Mouse (Mus musculus): ENCODE measurements around the gene Gcsam. TPM values are rescaled to one million over a fixed set of nuclear protein-coding genes. Genes with fewer than 3 reads are reported as not detected.

The Gcsam gene
- total and polyA plus RNA-seq, 2 experiments from 2014 or later = 0.26 to 2.9 TPM

DNA sequence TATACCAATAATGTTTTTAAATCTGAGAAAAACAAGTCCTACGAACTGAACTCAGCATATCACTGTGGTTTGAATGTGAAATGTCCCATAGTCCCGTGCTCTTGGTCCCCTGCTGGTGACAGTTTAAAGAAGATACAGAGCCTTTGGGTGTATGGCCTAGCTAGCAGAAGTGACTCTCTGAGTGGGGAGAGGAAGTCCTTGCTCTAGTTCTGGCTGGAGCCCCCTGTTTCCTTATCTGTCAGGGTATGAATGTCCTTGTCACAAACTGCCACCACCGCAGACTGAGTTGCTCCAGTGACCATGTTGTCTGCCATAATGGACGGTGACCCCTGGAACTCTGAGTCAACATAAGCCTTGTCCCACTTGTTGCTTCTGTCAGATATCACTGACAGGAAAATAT lies 13.1 kb downstream of the Gcsam start:
- WGBS = 62% methylated on average over 4 of the region's 4 CpGs
- H3K4me2 ChIP-seq (ENCODE audit: low read depth, low read length) = no peak overlapping the region

DNA sequence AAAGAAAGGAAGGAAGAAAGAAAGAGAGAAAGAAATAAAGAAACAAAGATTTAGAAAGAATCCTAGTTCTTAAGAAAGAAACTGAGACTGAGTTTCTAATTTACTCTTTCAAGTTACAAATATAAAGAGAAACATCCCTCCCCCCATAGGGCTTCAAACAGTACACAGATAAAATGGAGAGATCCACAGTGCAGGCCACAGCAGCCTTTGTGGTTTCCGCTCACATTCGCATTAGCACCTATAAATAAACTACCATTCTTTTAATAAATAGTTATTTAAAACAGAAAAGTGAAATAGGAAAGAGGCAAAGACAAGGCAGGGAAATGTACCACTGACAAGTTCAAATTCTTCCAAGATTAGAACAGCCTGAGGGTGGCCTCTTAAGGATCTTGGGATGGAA lies 14.6 kb downstream of the Gcsam start:
- Histone ChIP-seq H3K36me3 (replicated peaks; ENCODE audit: control insufficient read depth, insufficient read depth, low read length) (no peaks in the 10 kb centered on the region), H3K9me3 (replicated peaks; ENCODE audit: control insufficient read depth, low read length) (no peaks in the 10 kb centered on the region), H3K4me3 (ENCODE audit: low read depth, low read length) (no peak overlapping the region), H3K9ac (replicated peaks; ENCODE audit: low read depth, low read length) (no peak overlapping the region), H3K4me2 (ENCODE audit: low read depth, low read length) (no peak overlapping the region), H3K27me3 (ENCODE audit: control insufficient read depth, insufficient read depth, low read length) (no peaks in the 10 kb centered on the region), H3K27ac (ENCODE audit: low read depth) (no peak overlapping the region), H3K4me1 (ENCODE audit: control insufficient read depth, insufficient read depth) (no peaks in the 10 kb centered on the region)
- TF ChIP-seq EP300 (IDR thresholded peaks at IDR 0.05; ENCODE audit: low read depth) = no peak
- TF ChIP-seq CTCF (IDR thresholded peaks at IDR 0.05; ENCODE audit: low read depth) = no peak
- ATAC-seq (ENCODE audit: insufficient read depth, low read depth) (no peak), DNase-seq (ENCODE audit: low spot score) (no peak)
- 58% methylated on average over 2 of the region's 2 CpGs for WGBS

More for the DNA sequence above, 13.1 kb downstream of the Gcsam start:
- H3K9ac ChIP-seq (replicated peaks; ENCODE audit: low read depth, low read length) = no peak overlapping the region
- no peaks in the 10 kb centered on the region for H3K9me3 ChIP-seq (replicated peaks; ENCODE audit: control insufficient read depth, low read length)
- DNase-seq (ENCODE audit: low spot score) (no peak), ATAC-seq (ENCODE audit: insufficient read depth, low read depth) (no peak)
- no peaks in the 10 kb centered on the region for H3K27me3 ChIP-seq (ENCODE audit: control insufficient read depth, insufficient read depth, low read length)
- TF ChIP-seq CTCF (IDR thresholded peaks at IDR 0.05; ENCODE audit: low read depth) = no peak
- TF ChIP-seq EP300 (IDR thresholded peaks at IDR 0.05; ENCODE audit: low read depth) = no peak
- no peak overlapping the region for H3K27ac ChIP-seq (ENCODE audit: low read depth)
- H3K4me3 ChIP-seq (ENCODE audit: low read depth, low read length) = no peak overlapping the region
- no peaks in the 10 kb centered on the region for H3K4me1 ChIP-seq (ENCODE audit: control insufficient read depth, insufficient read depth)
- H3K36me3 ChIP-seq (replicated peaks; ENCODE audit: control insufficient read depth, insufficient read depth, low read length) = no peaks in the 10 kb centered on the region

DNA sequence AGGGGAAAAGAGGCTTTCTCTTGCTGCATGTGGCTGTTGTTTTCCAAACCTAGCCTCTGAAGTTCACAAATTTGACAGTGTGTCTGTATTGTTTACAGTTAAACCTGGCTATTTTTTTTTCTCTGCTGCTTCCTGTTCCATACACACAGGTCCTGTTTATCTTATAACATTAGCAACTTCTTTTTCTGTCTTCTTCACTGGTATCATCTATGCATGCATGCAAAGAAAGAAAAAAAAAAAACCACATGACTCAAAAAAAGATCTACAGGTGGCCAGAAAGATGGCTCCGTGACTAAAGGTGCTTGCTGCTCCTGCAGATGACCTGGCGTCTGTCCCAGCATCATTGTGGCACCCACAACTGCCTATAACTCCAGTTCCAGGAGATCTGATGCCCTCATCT lies 15.2 kb downstream of the Gcsam start:
- Histone ChIP-seq H3K4me3 (ENCODE audit: low read depth, low read length) (no peak overlapping the region), H3K9me3 (replicated peaks; ENCODE audit: control insufficient read depth, low read length) (no peaks in the 10 kb centered on the region), H3K27ac (ENCODE audit: low read depth) (no peak overlapping the region), H3K4me1 (ENCODE audit: control insufficient read depth, insufficient read depth) (no peaks in the 10 kb centered on the region), H3K4me2 (ENCODE audit: low read depth, low read length) (no peak overlapping the region), H3K9ac (replicated peaks; ENCODE audit: low read depth, low read length) (no peak overlapping the region), H3K36me3 (replicated peaks; ENCODE audit: control insufficient read depth, insufficient read depth, low read length) (no peaks in the 10 kb centered on the region), H3K27me3 (ENCODE audit: control insufficient read depth, insufficient read depth, low read length) (no peaks in the 10 kb centered on the region)
- ATAC-seq (ENCODE audit: insufficient read depth, low read depth) = no peak
- TF ChIP-seq EP300 (IDR thresholded peaks at IDR 0.05; ENCODE audit: low read depth) (no peak), CTCF (IDR thresholded peaks at IDR 0.05; ENCODE audit: low read depth) (no peak)
- WGBS = 70% methylated on average over 2 of the region's 2 CpGs
- no peak for DNase-seq (ENCODE audit: low spot score)

DNA sequence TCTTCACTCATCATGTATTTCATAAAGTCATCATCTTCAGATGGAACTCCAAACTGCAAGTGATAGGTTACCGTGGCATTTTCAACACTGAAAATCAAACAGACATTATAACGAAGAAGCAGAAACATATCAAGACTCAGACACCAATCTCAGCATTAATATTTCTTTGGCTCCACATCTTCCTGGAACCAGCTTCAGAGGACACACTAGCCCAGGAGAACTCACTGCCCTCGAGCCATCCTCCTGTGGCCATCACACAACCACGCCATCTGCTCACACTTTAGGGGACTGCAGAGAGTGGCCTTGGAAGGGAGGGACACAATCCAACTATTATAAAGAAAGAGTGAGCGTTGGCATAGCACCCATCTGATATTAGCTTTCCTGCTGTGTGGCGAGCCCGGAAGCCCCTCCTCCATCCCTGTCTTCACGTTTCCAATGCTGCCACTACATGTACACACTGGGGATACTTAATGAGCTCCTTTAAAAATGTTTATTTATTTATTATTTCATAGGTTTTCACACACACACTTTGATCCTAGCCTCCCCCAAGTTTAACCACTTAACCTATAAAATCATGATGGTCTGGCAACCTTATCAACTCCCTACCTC lies 19.4 kb downstream of the Gcsam start:
- ATAC-seq (ENCODE audit: insufficient read depth, low read depth) = no peak
- WGBS = 52% methylated on average over 8 of the region's 8 CpGs

DNA sequence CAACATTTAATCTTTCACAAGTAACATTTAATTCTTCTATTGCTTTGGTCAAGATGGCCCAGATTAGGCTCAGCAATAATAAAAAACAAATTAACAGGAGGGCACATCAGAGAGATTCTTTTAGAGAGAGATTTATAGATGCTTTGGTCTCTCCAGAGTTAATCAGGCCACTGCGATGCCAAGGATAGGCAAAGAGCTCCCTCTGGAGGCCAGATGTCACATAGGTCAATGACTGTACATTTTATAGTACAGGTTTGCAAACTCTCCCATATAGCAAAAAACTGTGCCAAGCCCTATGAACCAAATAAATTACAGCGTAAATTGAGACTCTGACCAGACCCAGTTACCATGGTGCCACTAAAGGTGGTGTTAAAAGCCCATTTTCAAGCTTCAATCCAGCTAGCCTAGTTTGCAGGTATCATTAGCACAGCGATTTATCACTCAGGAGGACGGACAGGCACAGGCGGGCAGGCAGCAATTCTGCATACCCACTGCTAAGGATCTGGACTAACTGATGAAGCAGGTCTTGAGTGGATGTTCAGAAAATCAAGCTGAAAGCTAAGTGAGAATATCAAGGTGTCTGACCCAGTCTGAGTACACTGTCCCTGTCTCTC lies 20.3 kb downstream of the Gcsam start:
- Histone ChIP-seq H3K27me3 (ENCODE audit: control insufficient read depth, insufficient read depth, low read length) (no peaks in the 10 kb centered on the region), H3K27ac (ENCODE audit: low read depth) (no peak overlapping the region), H3K4me1 (ENCODE audit: control insufficient read depth, insufficient read depth) (no peaks in the 10 kb centered on the region), H3K36me3 (replicated peaks; ENCODE audit: control insufficient read depth, insufficient read depth, low read length) (no peaks in the 10 kb centered on the region), H3K4me2 (ENCODE audit: low read depth, low read length) (no peak overlapping the region), H3K9ac (replicated peaks; ENCODE audit: low read depth, low read length) (no peak overlapping the region), H3K4me3 (ENCODE audit: low read depth, low read length) (no peak overlapping the region), H3K9me3 (replicated peaks; ENCODE audit: control insufficient read depth, low read length) (no peaks in the 10 kb centered on the region)
- peak; percentile 82 for TF ChIP-seq CTCF (IDR thresholded peaks at IDR 0.05; ENCODE audit: low read depth)
- no peak for TF ChIP-seq EP300 (IDR thresholded peaks at IDR 0.05; ENCODE audit: low read depth)
- DNase-seq (ENCODE audit: low spot score) (peak; percentile 64), ATAC-seq (ENCODE audit: insufficient read depth, low read depth) (peak; percentile 66; the same call in 1 of the 2 replicates)
- 55% methylated on average over 5 of the region's 5 CpGs for WGBS

More for the DNA sequence above, 19.4 kb downstream of the Gcsam start:
- no peaks in the 10 kb centered on the region for H3K9me3 ChIP-seq (replicated peaks; ENCODE audit: control insufficient read depth, low read length)
- H3K4me3 ChIP-seq (ENCODE audit: low read depth, low read length) = no peak overlapping the region
- no peak for TF ChIP-seq CTCF (IDR thresholded peaks at IDR 0.05; ENCODE audit: low read depth)
- TF ChIP-seq EP300 (IDR thresholded peaks at IDR 0.05; ENCODE audit: low read depth) = no peak
- DNase-seq (ENCODE audit: low spot score) = no peak
- no peak overlapping the region for H3K9ac ChIP-seq (replicated peaks; ENCODE audit: low read depth, low read length)
- H3K4me1 ChIP-seq (ENCODE audit: control insufficient read depth, insufficient read depth) = no peaks in the 10 kb centered on the region
- no peak overlapping the region for H3K27ac ChIP-seq (ENCODE audit: low read depth)
- H3K4me2 ChIP-seq (ENCODE audit: low read depth, low read length) = no peak overlapping the region
- H3K27me3 ChIP-seq (ENCODE audit: control insufficient read depth, insufficient read depth, low read length) = no peaks in the 10 kb centered on the region
- H3K36me3 ChIP-seq (replicated peaks; ENCODE audit: control insufficient read depth, insufficient read depth, low read length) = no peaks in the 10 kb centered on the region

DNA sequence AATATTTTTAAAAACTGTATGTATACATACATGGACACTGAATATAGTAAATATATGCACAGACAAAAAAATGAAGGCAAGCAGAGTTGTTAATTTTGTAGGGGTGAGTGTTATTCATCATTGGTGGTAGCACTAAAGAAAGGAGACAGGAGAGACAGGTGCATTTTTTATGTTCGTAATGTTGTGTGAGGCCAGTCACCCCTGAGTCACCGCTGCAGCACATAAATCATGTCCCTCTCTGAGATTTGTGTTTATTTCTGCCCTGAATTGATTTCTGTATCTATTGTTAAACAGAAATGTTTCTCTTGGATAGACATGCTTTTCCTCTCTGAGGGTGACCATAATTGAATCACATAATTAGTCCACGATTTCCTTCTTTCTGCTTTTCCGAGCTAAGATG lies 22.2 kb downstream of the Gcsam start:
- no peak for ATAC-seq (ENCODE audit: insufficient read depth, low read depth)
- no peak for DNase-seq (ENCODE audit: low spot score)
- Histone ChIP-seq H3K9ac (replicated peaks; ENCODE audit: low read depth, low read length) (no peak overlapping the region), H3K4me1 (ENCODE audit: control insufficient read depth, insufficient read depth) (no peaks in the 10 kb centered on the region), H3K27me3 (ENCODE audit: control insufficient read depth, insufficient read depth, low read length) (no peaks in the 10 kb centered on the region), H3K36me3 (replicated peaks; ENCODE audit: control insufficient read depth, insufficient read depth, low read length) (no peaks in the 10 kb centered on the region), H3K27ac (ENCODE audit: low read depth) (no peak overlapping the region), H3K4me3 (ENCODE audit: low read depth, low read length) (no peak overlapping the region), H3K4me2 (ENCODE audit: low read depth, low read length) (no peak overlapping the region), H3K9me3 (replicated peaks; ENCODE audit: control insufficient read depth, low read length) (no peaks in the 10 kb centered on the region)
- TF ChIP-seq CTCF (IDR thresholded peaks at IDR 0.05; ENCODE audit: low read depth) = no peak
- WGBS = 64% methylated on average over 4 of the region's 4 CpGs

Data from heart, postnatal 0 days (tissue).